Mouse (Mus musculus): Measurements from ENCODE around the gene Sytl2. TPM values are rescaled to one million over a fixed set of nuclear protein-coding genes. Genes with fewer than 3 reads are reported as not detected.

Sytl2 gene
- polyA plus RNA-seq, 1 experiment from 2014 or later = 4.1 TPM

DNA sequence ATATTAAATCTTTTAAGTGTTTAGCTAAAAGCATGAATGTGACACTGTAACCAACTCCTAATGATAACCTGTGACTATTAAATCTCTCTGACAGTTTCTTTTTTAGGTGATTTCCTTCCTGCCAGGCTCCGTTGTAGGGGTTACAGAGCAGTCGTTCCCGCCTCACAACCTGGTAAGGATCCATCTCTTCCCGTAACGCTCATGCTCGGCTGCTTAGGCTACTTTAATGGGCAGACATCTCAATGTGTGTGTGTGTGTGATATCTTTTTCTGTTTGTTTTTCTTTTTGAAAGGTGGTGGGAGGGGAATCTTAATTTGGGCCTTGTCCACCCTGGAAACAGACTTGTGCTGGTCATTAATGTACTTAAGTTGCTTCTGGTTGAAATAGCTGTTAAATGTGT is 142.2 kb downstream of the Sytl2 start:
- H3K4me2 ChIP-seq = peak overlapping the region; percentile 73
- H3K27me3 ChIP-seq = no peaks in the 10 kb centered on the region
- no peak for ATAC-seq (ENCODE audit: borderline replicate concordance, extremely low read depth, low FRiP score, low TSS enrichment)
- WGBS = 0% methylated on average over 6 of the region's 6 CpGs
- H3K9ac ChIP-seq = peak overlapping the region; percentile 98
- no peaks in the 10 kb centered on the region for H3K9me3 ChIP-seq
- H3K36me3 ChIP-seq = peaks cover 8% of the 10 kb centered on the region; the same call in 1 of the 2 replicates
- H3K27ac ChIP-seq = no peak overlapping the region
- H3K4me3 ChIP-seq = peak overlapping the region; percentile 98
- peaks cover 5% of the 10 kb centered on the region; the same call in 1 of the 2 replicates for H3K4me1 ChIP-seq

DNA sequence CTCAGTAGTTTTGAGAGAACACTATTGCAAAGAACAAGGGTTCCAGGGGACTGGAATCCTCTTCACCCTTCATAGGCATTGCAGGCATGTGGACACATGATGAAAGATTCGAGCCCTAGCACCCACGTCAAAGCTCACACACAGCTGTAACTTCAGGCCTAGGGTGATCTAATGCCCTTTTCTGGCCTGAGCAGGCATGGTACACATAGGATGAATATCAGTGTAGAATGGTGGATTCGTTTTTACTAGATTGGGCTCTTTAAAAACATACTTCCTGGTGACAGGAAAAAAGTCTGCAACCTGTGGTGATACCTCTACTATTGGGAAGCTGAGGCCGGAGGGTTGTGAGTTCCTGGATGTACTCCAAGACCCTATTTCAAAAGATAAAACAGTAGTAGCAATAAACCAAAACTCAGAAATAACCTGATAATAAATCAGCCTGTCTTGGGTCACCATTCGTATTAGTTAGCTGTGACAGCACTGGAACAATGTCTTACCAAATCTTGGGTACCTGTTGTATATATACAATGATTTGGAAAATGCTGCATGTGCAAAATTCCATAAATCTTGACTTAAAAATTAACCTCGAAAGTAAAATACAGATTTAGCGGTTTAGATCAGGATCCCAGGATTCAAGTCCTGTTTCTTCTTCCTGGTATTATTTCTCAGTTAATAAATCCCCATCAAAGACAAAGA is 154.2 kb downstream of the Sytl2 start:
- H3K4me2 ChIP-seq = peak overlapping the region; percentile 59
- H3K36me3 ChIP-seq = peaks cover 21% of the 10 kb centered on the region
- no peaks in the 10 kb centered on the region for H3K9me3 ChIP-seq
- no peaks in the 10 kb centered on the region for H3K27me3 ChIP-seq
- H3K4me3 ChIP-seq = peak overlapping the region; percentile 74
- H3K27ac ChIP-seq = peak overlapping the region; percentile 79; the same call in 1 of the 2 replicates
- ATAC-seq (ENCODE audit: borderline replicate concordance, extremely low read depth, low FRiP score, low TSS enrichment) = no peak
- peak overlapping the region; percentile 48 for H3K9ac ChIP-seq
- H3K4me1 ChIP-seq = peaks cover 9% of the 10 kb centered on the region; the same call in 1 of the 2 replicates
- 21% methylated on average over 7 of the region's 7 CpGs for WGBS

DNA sequence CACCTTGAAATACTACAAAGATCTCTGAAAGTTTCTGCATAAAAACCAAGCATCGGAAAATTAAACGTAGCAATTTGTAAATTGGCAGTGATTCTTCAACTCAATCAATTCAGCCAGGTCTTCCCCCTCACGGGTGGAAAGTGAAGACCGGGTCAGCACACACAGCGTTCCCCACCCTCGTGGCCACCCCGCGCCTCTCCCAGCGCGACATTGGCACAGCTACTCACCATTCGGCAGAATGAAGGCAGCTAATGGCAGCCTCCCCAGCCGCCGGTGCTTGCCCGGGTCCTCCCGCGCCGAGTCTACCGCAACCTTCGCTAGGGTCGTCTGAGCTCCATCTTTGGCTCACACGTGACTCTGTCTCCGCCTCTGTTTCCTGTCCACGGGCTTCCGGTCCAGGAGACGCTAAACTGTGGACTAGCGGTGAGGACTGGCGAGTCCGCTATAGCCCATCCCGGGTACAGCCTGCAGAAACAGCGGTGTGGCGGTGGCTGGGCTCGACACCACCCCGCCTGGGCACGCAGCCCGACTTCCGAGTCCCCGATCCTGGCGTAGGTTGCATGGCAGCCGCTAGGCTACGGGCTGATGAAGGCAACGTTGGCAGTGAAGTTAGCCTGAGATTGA is 154.9 kb downstream of the Sytl2 start, which contains the start of gene Tmem126a:
Gene Tmem126a (minus strand): TSS at position 385 of the 624 bp plus-strand sequence.
- Histone ChIP-seq H3K9me3 (no peaks in the 10 kb centered on the region), H3K4me3 (peak within 1 kb of the TSS; percentile 74), H3K27me3 (no peaks in the 10 kb centered on the region), H3K27ac (peak within 1 kb of the TSS; percentile 79), H3K4me1 (peaks cover 9% of the 10 kb centered on the region; the same call in 1 of the 2 replicates), H3K4me2 (peak within 1 kb of the TSS; percentile 59), H3K36me3 (peaks cover 14% of the 10 kb centered on the region), H3K9ac (peak within 1 kb of the TSS; percentile 48)
- ATAC-seq (ENCODE audit: borderline replicate concordance, extremely low read depth, low FRiP score, low TSS enrichment) = peak; percentile 97
- WGBS = under 1% methylated on average over 41 of the region's 41 CpGs

DNA sequence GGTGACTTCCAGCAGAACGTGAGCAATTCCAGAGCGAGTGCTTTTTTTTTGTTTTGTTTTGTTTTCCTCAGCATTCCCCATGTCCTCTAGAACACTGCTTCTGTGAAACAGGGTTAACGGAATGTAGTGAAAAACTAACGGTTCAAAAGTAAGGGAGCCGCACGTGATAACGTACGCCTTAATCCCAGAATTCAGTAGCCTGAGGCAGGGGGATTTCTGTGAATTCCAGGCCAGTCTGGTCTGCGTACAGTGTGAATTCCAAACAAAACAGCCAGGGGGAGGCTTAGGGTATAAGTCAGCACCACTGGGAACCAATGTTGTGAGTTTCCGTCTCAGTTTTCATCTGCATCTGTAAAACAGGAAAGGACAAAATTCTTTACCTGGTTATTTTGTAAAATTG is 155.5 kb downstream of the Sytl2 start:
- 15% methylated on average over 10 of the region's 10 CpGs for WGBS
- peak overlapping the region; percentile 79 for H3K27ac ChIP-seq
- H3K36me3 ChIP-seq = peaks cover 14% of the 10 kb centered on the region
- H3K9ac ChIP-seq = peak overlapping the region; percentile 48
- peak overlapping the region; percentile 59 for H3K4me2 ChIP-seq
- H3K4me1 ChIP-seq = peaks cover 9% of the 10 kb centered on the region; the same call in 1 of the 2 replicates
- no peaks in the 10 kb centered on the region for H3K27me3 ChIP-seq
- peak; percentile 59; the same call in 1 of the 2 replicates for ATAC-seq (ENCODE audit: borderline replicate concordance, extremely low read depth, low FRiP score, low TSS enrichment)
- H3K4me3 ChIP-seq = peak overlapping the region; percentile 74
- no peaks in the 10 kb centered on the region for H3K9me3 ChIP-seq

Other genes with a start within 250 kb of the Sytl2 start
- gene Picalm, start 172.0 kb upstream of the Sytl2 start, polyA plus RNA-seq (2015; fragmentation: Nextera tagmentation; extraction: Ambion mirVana) = 40.8 and 43.2 TPM in 2 replicates
- gene Ccdc83, start 36.5 kb upstream of the Sytl2 start, polyA plus RNA-seq (2015; fragmentation: Nextera tagmentation; extraction: Ambion mirVana) = not detected in 2 replicates
- 1.6 TPM in 2 replicates for gene Ccdc89, start 124.3 kb downstream of the Sytl2 start, polyA plus RNA-seq (2015; fragmentation: Nextera tagmentation; extraction: Ambion mirVana)
- 32.2 and 33.3 TPM in 2 replicates for gene Crebzf, start 140.5 kb downstream of the Sytl2 start, polyA plus RNA-seq (2015; fragmentation: Nextera tagmentation; extraction: Ambion mirVana)
- gene Tmem126a, start 155.0 kb downstream of the Sytl2 start, polyA plus RNA-seq (2015; fragmentation: Nextera tagmentation; extraction: Ambion mirVana) = 95.0 and 99.1 TPM in 2 replicates
- gene Tmem126b, start 173.7 kb downstream of the Sytl2 start, polyA plus RNA-seq (2015; fragmentation: Nextera tagmentation; extraction: Ambion mirVana) = 32.7 and 34.8 TPM in 2 replicates
- 1.2 and 2.3 TPM in 2 replicates for gene Dlg2, start 174.4 kb downstream of the Sytl2 start, polyA plus RNA-seq (2015; fragmentation: Nextera tagmentation; extraction: Ambion mirVana)

Measured in lung, embryonic 15.5 days (tissue).